Mouse (Mus musculus) bone marrow, adult 2 months (tissue): ENCODE measurements around the gene Vac14. TPM values are rescaled to one million over a fixed set of nuclear protein-coding genes. Genes with fewer than 3 reads are reported as not detected.

Experiments used
- H3K27ac ChIP-seq: fragments of 200-500 bp; 2 replicates; pipeline ENCODE4 v1.5.1; 2012; ENCODE audit warnings: low read depth, mild to moderate bottlenecking, control low read depth, inconsistent platforms, low read length; ENCODE audit not compliant: control insufficient read depth, poor library complexity, insufficient read depth
- H3K4me1 ChIP-seq: fragments of 200-500 bp; 2 replicates; pipeline ENCODE4 v1.6.1; 2011; ENCODE audit warnings: low read length; ENCODE audit not compliant: control insufficient read depth, insufficient read depth
- H3K4me3 ChIP-seq: fragments of 200-500 bp; replicated peaks from 2 replicates; pipeline ENCODE3; 2011; ENCODE audit warnings: mild to moderate bottlenecking, low read depth, low read length, control low read depth; ENCODE audit not compliant: control insufficient read depth
- CTCF ChIP-seq: fragments of 200-500 bp; IDR thresholded peaks from 2 replicates; pipeline ENCODE4 v1.5.1; 2011; ENCODE audit warnings: low read length, control low read depth; ENCODE audit not compliant: control insufficient read depth, insufficient read depth
- POLR2A ChIP-seq: fragments of 200-500 bp; IDR thresholded peaks from 2 replicates; pipeline ENCODE4 v1.6.1; 2011; ENCODE audit warnings: low read depth, mild to moderate bottlenecking, control low read depth, low read length, borderline replicate concordance; ENCODE audit not compliant: control insufficient read depth
- WGBS: fragments of 180-500 bp; shearing (Covaris S2); methylation state at CpG from one replicate; pipeline ENCODE4 v1.1.7; 2018; 5-methylcytosine and 5-hydroxymethylcytosine counted together
- polyA plus RNA-seq: library from polyadenylated mRNA; stranded (reverse); fragments of >200 nt; gene quantifications from 2 replicates; pipeline ENCODE4 v1.2.4, GENCODE M21; 2011; ENCODE audit warnings: low replicate concordance; ENCODE audit not compliant: missing spikeins, insufficient read depth, insufficient read length

Gene Vac14
- polyA plus RNA-seq, 1 experiment = 19.2 TPM

DNA sequence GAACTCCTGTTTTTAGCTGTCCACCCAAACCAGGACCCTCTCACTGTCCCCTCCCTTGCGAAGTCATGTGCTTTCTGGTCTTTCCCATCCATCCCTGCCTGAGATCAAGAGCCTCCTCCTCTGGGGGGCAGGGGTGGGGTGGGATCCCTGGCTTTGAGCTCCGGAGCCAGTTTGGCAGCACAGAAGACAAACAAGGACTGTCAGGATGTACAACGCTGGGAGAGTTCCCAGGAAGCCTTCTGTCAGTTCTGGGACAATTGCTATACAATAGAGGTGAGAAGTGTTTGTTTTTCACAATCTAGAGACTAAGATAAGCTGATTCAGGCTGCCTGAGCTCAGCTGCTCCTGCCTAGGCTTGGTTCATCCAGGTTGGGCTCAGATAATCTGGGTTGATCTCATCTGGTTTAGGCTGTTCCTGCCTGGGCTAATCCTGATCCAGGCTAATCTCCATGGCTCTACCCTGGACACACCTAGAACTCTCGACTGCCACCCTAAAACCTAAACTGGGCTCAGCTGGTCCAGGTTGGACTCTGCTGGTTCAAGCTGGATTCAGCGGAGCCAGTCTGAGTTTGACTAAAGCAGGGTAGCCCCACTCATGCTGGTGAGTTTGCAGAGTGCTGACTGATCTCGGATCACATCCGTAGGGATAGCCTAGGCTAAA is 142.0 kb downstream of the Vac14 start:
- TF ChIP-seq POLR2A (no peak), CTCF (no peak)
- Histone ChIP-seq H3K4me3 (no peak overlapping the region), H3K27ac (no peak overlapping the region), H3K4me1 (no peaks in the 10 kb centered on the region)
- WGBS = 65% methylated on average over 7 of the region's 7 CpGs

DNA sequence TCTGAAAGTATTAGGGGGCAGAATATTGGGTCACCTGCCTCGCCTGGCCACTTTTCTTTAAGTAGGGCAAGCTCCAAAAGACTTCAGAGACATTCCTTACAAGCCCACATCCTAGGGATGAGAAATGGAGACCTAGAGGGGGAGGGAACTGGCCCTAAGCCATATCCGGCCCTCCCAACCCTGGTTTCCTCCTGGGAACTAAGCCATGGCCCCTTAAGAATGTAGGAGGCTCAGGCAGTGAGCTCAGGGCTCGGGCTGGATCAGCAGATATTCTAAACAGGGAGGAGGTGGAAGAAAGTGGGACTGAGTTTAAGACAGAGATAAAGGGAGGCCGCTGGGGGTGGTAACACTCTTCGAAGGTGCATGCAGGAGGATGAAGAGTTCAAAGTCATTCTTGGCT is 142.8 kb downstream of the Vac14 start:
- no peaks in the 10 kb centered on the region for H3K4me1 ChIP-seq
- H3K27ac ChIP-seq = no peak overlapping the region
- no peak for TF ChIP-seq POLR2A
- TF ChIP-seq CTCF = no peak
- H3K4me3 ChIP-seq = no peak overlapping the region
- 59% methylated on average over 5 of the region's 5 CpGs for WGBS

DNA sequence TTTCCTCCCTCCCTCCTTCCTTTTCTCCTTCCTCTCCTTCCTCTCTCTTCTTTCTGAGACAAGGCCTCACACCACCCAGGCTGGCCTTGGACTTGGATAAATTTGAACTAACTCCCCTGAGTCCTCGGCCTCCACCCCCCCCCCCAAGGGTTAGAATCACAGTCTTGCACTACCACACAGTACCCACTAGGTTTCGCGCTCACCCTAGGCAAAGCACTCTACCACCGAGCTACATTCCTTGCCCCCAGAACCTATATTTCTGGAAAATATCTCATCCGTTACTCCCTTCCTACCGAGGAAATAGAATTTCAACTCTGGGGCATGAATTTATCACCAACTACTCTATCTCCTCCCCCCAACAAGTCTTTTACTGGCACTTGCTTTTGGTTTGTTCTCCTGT is 143.6 kb downstream of the Vac14 start:
- no peak overlapping the region for H3K27ac ChIP-seq
- no peaks in the 10 kb centered on the region for H3K4me1 ChIP-seq
- H3K4me3 ChIP-seq = no peak overlapping the region
- 67% methylated on average over 6 of the region's 6 CpGs for WGBS
- TF ChIP-seq CTCF = no peak
- no peak for TF ChIP-seq POLR2A

DNA sequence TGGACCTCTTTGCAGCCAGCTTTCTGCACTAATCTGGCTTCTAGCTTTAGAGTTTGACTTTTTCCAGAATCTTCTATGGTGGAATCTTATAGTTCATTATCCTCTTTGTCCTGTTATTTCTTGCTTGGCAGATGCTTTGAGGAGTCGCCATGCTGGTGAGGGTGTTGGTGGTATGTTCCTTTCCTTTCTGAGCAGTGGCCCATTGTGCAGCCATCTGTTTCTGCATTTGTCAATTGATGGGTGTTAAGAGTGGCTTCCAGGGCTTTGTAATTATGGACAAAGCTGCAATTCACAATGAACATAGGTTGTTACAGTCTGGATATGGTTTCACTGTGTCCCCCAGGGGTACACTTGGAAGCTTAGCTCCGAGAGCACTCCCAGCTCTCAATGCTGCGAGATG is 146.3 kb downstream of the Vac14 start:
- Histone ChIP-seq H3K4me3 (no peak overlapping the region), H3K27ac (no peak overlapping the region), H3K4me1 (no peaks in the 10 kb centered on the region)
- TF ChIP-seq POLR2A (no peak), CTCF (no peak)
- WGBS = 79% methylated on average over 3 of the region's 3 CpGs

DNA sequence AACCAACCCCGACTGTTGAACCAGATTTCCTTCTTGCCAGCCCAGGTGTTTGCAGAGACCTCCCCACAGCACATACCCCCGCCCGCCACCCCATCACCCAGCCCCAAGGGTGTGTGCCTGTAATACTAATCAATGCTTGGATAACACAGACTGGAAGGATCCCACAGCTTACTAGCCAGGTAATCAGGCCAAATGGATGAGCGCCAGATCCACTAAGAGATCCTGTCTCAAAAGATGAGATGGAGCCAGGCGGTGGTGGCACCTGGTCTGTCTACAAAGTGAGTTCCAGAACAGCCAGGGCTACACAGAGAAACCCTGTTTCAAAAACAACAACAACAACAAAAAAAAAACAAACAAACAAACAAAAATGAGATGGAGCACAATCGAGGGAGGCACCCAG is 148.9 kb downstream of the Vac14 start:
- 72% methylated on average over 6 of the region's 6 CpGs for WGBS
- TF ChIP-seq CTCF (no peak), POLR2A (no peak)
- no peaks in the 10 kb centered on the region for H3K4me1 ChIP-seq

More for the DNA sequence above, 148.9 kb downstream of the Vac14 start:
- no peak overlapping the region for H3K27ac ChIP-seq
- no peak overlapping the region for H3K4me3 ChIP-seq

Other genes with a start within 250 kb of the Vac14 start
- gene Mtss1l, start 102.9 kb downstream of the Vac14 start, polyA plus RNA-seq = 5.8 and 7.6 TPM in 2 replicates
- 23.4 and 25.8 TPM in 2 replicates for gene Il34, start 187.3 kb downstream of the Vac14 start, polyA plus RNA-seq
- 27.6 and 59.9 TPM in 2 replicates for gene Cog4, start 228.0 kb downstream of the Vac14 start, polyA plus RNA-seq
- 37.8 and 56.3 TPM in 2 replicates for gene Sf3b3, start 228.2 kb downstream of the Vac14 start, polyA plus RNA-seq